21 mouse cellular contexts compared by ENCODE assay signal in genomic region chr7:117686997-117687302, GRCm38 (mm10).
DNase-seq lines count a peak whose midpoint lies in the region; ATAC-seq lines count a peak whose summit lies in the region.
"Had no signal": no experiment of that assay in that cellular context is flagged by ENCODE, and none has a peak within 500 bp of the region (broad histone marks: within the 10 kb centered on the region; RNA-seq: fewer than 3 reads in every experiment).

No protein-coding gene starts in this region.

- no peak overlapping the region for H3K9ac ChIP-seq in forebrain, embryonic 12.5 days
- no peak overlapping the region for H3K9ac ChIP-seq in forebrain, embryonic 15.5 days (replicated peaks)
- H3K9ac ChIP-seq in midbrain, embryonic 16.5 days (ENCODE audit: low read depth, low read length) = no peak overlapping the region
- H3K9ac ChIP-seq in forebrain, embryonic 13.5 days = no peak overlapping the region
- no peak overlapping the region for H3K9ac ChIP-seq in midbrain, embryonic 14.5 days (replicated peaks; ENCODE audit: low read length)
- H3K9ac ChIP-seq: embryonic facial prominence, embryonic 13.5 days; limb, embryonic 13.5 days; lung, embryonic 15.5 days had no signal

- H3K27ac ChIP-seq in forebrain, embryonic 12.5 days = peak overlapping the region; percentile 85
- H3K27ac ChIP-seq in forebrain, embryonic 15.5 days (replicated peaks) = no peak overlapping the region
- peak overlapping the region; percentile 80 for H3K27ac ChIP-seq in midbrain, embryonic 10.5 days (replicated peaks)
- no peak overlapping the region for H3K27ac ChIP-seq in midbrain, embryonic 16.5 days (ENCODE audit: low read length)
- H3K27ac ChIP-seq in forebrain, embryonic 13.5 days = peak overlapping the region; percentile 67
- H3K27ac ChIP-seq in midbrain, embryonic 14.5 days (replicated peaks; ENCODE audit: low read depth, low read length) = peak overlapping the region; percentile 56
- H3K27ac ChIP-seq: embryonic facial prominence, embryonic 13.5 days; kidney, postnatal 0 days; limb, embryonic 13.5 days; lung, embryonic 15.5 days had no signal

- WGBS in forebrain, embryonic 12.5 days = 16% methylated on average over 3 of the region's 3 CpGs
- 14% methylated on average over 3 of the region's 3 CpGs for WGBS in forebrain, embryonic 15.5 days
- 61% methylated on average over 3 of the region's 3 CpGs for WGBS in midbrain, embryonic 10.5 days
- WGBS in midbrain, embryonic 16.5 days = 26% methylated on average over 3 of the region's 3 CpGs
- 15% methylated on average over 3 of the region's 3 CpGs for WGBS in forebrain, embryonic 13.5 days
- 21% methylated on average over 3 of the region's 3 CpGs for WGBS in midbrain, embryonic 14.5 days

- no peaks in the 10 kb centered on the region for H3K36me3 ChIP-seq in forebrain, embryonic 12.5 days (replicated peaks)
- H3K36me3 ChIP-seq in forebrain, embryonic 15.5 days = no peaks in the 10 kb centered on the region
- H3K36me3 ChIP-seq in midbrain, embryonic 10.5 days = no peaks in the 10 kb centered on the region
- H3K36me3 ChIP-seq in midbrain, embryonic 16.5 days (ENCODE audit: control insufficient read depth, insufficient read depth, low read length) = no peaks in the 10 kb centered on the region
- H3K36me3 ChIP-seq in forebrain, embryonic 13.5 days (ENCODE audit: poor library complexity, severe bottlenecking) = no peaks in the 10 kb centered on the region
- H3K36me3 ChIP-seq in midbrain, embryonic 14.5 days (ENCODE audit: control insufficient read depth, insufficient read depth, low read length) = no peaks in the 10 kb centered on the region
- H3K36me3 ChIP-seq: embryonic facial prominence, embryonic 13.5 days; limb, embryonic 13.5 days; lung, embryonic 15.5 days had no signal

- H3K4me2 ChIP-seq in forebrain, embryonic 12.5 days = no peak overlapping the region
- no peak overlapping the region for H3K4me2 ChIP-seq in forebrain, embryonic 15.5 days (replicated peaks)
- H3K4me2 ChIP-seq in midbrain, embryonic 16.5 days (ENCODE audit: low read length) = no peak overlapping the region
- no peak overlapping the region for H3K4me2 ChIP-seq in forebrain, embryonic 13.5 days
- H3K4me2 ChIP-seq in midbrain, embryonic 14.5 days (ENCODE audit: low read length) = no peak overlapping the region
- H3K4me2 ChIP-seq: embryonic facial prominence, embryonic 13.5 days; limb, embryonic 13.5 days; liver, embryonic 11.5 days; lung, embryonic 15.5 days had no signal

- no peaks in the 10 kb centered on the region for H3K9me3 ChIP-seq in forebrain, embryonic 12.5 days
- no peaks in the 10 kb centered on the region for H3K9me3 ChIP-seq in forebrain, embryonic 15.5 days
- H3K9me3 ChIP-seq in midbrain, embryonic 10.5 days (replicated peaks) = no peaks in the 10 kb centered on the region
- no peaks in the 10 kb centered on the region for H3K9me3 ChIP-seq in midbrain, embryonic 16.5 days (replicated peaks; ENCODE audit: control insufficient read depth, low read length, poor library complexity, severe bottlenecking)
- H3K9me3 ChIP-seq in forebrain, embryonic 13.5 days (replicated peaks) = no peaks in the 10 kb centered on the region
- no peaks in the 10 kb centered on the region for H3K9me3 ChIP-seq in midbrain, embryonic 14.5 days (ENCODE audit: control insufficient read depth, low read length)
- H3K9me3 ChIP-seq: embryonic facial prominence, embryonic 13.5 days; limb, embryonic 13.5 days; lung, embryonic 15.5 days had no signal

- DNase-seq in midbrain, embryonic 10.5 days (ENCODE audit: low spot score) = no peak
- DNase-seq in midbrain, embryonic 14.5 days = no peak
- DNase-seq in Muller cell, postnatal 12 days (ENCODE audit: inconsistent ontology term) = no peak
- DNase-seq: adrenal gland, postnatal 25 days; cerebellum, adult 11-12 months; cerebellum, adult 9-11 months; gastrocnemius, postnatal 10 days; heart, postnatal 36 days; kidney, adult 8-10 months; kidney, postnatal 4 days; thymus, postnatal 4 days had no signal

- no peak overlapping the region for H3K4me3 ChIP-seq in forebrain, embryonic 12.5 days (replicated peaks)
- no peak overlapping the region for H3K4me3 ChIP-seq in forebrain, embryonic 15.5 days
- no peak overlapping the region for H3K4me3 ChIP-seq in midbrain, embryonic 10.5 days
- H3K4me3 ChIP-seq in midbrain, embryonic 16.5 days (ENCODE audit: low read depth, low read length) = no peak overlapping the region
- H3K4me3 ChIP-seq in forebrain, embryonic 13.5 days = no peak overlapping the region
- no peak overlapping the region for H3K4me3 ChIP-seq in midbrain, embryonic 14.5 days (replicated peaks; ENCODE audit: low read depth, low read length)
- H3K4me3 ChIP-seq: embryonic facial prominence, embryonic 13.5 days; limb, embryonic 13.5 days; lung, embryonic 15.5 days had no signal

- ATAC-seq in forebrain, embryonic 12.5 days (ENCODE audit: low FRiP score) = no peak
- ATAC-seq in forebrain, embryonic 15.5 days (replicated peaks) = no peak
- no peak for ATAC-seq in midbrain, embryonic 16.5 days
- no peak for ATAC-seq in forebrain, embryonic 13.5 days
- peak; percentile 58; the same call in 1 of the 2 replicates for ATAC-seq in midbrain, embryonic 14.5 days (ENCODE audit: low FRiP score, low TSS enrichment)
- ATAC-seq: intestine, embryonic 16.5 days had no signal

- no peaks in the 10 kb centered on the region for H3K27me3 ChIP-seq in forebrain, embryonic 12.5 days
- no peaks in the 10 kb centered on the region for H3K27me3 ChIP-seq in forebrain, embryonic 15.5 days
- peaks cover 12% of the 10 kb centered on the region; the same call in 1 of the 2 replicates for H3K27me3 ChIP-seq in midbrain, embryonic 10.5 days (ENCODE audit: low read depth, poor library complexity, severe bottlenecking)
- H3K27me3 ChIP-seq in midbrain, embryonic 16.5 days (ENCODE audit: control insufficient read depth, insufficient read depth, low read depth, low read length) = no peaks in the 10 kb centered on the region
- H3K27me3 ChIP-seq in forebrain, embryonic 13.5 days = no peaks in the 10 kb centered on the region
- H3K27me3 ChIP-seq in midbrain, embryonic 14.5 days (ENCODE audit: control insufficient read depth, insufficient read depth, low read length) = no peaks in the 10 kb centered on the region
- H3K27me3 ChIP-seq: embryonic facial prominence, embryonic 13.5 days; limb, embryonic 13.5 days; lung, embryonic 15.5 days had no signal

- H3K4me1 ChIP-seq in forebrain, embryonic 12.5 days = peaks cover 26% of the 10 kb centered on the region
- peaks cover 18% of the 10 kb centered on the region for H3K4me1 ChIP-seq in forebrain, embryonic 15.5 days
- peaks cover 31% of the 10 kb centered on the region for H3K4me1 ChIP-seq in midbrain, embryonic 10.5 days
- H3K4me1 ChIP-seq in midbrain, embryonic 16.5 days (ENCODE audit: control insufficient read depth, insufficient read depth, low read length) = peaks cover 8% of the 10 kb centered on the region; the same call in 1 of the 2 replicates
- H3K4me1 ChIP-seq in forebrain, embryonic 13.5 days = peaks cover 30% of the 10 kb centered on the region
- peaks cover 14% of the 10 kb centered on the region for H3K4me1 ChIP-seq in midbrain, embryonic 14.5 days (ENCODE audit: control insufficient read depth, insufficient read depth, low read length)
- H3K4me1 ChIP-seq: embryonic facial prominence, embryonic 13.5 days; limb, embryonic 13.5 days; lung, embryonic 15.5 days had no signal

Comparison
In these comparisons a context has a peak if more than half of its experiments do, and no peak if none do; other contexts are left out.
1. H3K27ac ChIP-seq: peak in forebrain, embryonic 12.5 days (single experiment), midbrain, embryonic 10.5 days (single experiment), forebrain, embryonic 13.5 days (single experiment) and midbrain, embryonic 14.5 days (single experiment); none in forebrain, embryonic 15.5 days (single experiment) and midbrain, embryonic 16.5 days (single experiment).